Comparison of ENCODE assay signal across 15 mouse cellular contexts in genomic region chr15:12456808-12457207, GRCm38 (mm10).
DNase-seq lines count a peak whose midpoint lies in the region; ATAC-seq and TF ChIP-seq lines count a peak whose summit lies in the region.
"Had no signal": no experiment of that assay in that cellular context is flagged by ENCODE, and none has a peak within 500 bp of the region (broad histone marks: within the 10 kb centered on the region; RNA-seq: fewer than 3 reads in every experiment).

No protein-coding gene starts in this region.

- no peaks in the 10 kb centered on the region for H3K9me3 ChIP-seq in intestine, embryonic 15.5 days
- H3K9me3 ChIP-seq in neural tube, embryonic 15.5 days (replicated peaks): no peaks in the 10 kb centered on the region
- H3K9me3 ChIP-seq in lung, postnatal 0 days (ENCODE audit: low read length): no peaks in the 10 kb centered on the region
- H3K9me3 ChIP-seq: forebrain, embryonic 13.5 days had no signal

- no peak overlapping the region for H3K27ac ChIP-seq in intestine, embryonic 15.5 days
- 0 out of 2 replicates have a peak overlapping the region, but pooled peaks have one; percentile 2 for H3K27ac ChIP-seq in neural tube, embryonic 15.5 days (replicated peaks)
- H3K27ac ChIP-seq in lung, postnatal 0 days (ENCODE audit: low read length): no peak overlapping the region
- H3K27ac ChIP-seq: forebrain, embryonic 13.5 days; hindbrain, embryonic 14.5 days had no signal

- DNase-seq in frontal cortex, postnatal 36 days (ENCODE audit: low spot score in 2 of 2): no peak
- peak; percentile 17 for DNase-seq in lung, postnatal 10 days
- DNase-seq in lung, postnatal 4 days: no peak
- DNase-seq in spleen, postnatal 4 days (ENCODE audit: low spot score in 2 of 2): no peak
- DNase-seq in lung, postnatal 0 days (ENCODE audit: low spot score): no peak
- DNase-seq: B cell, adult 2 months; cerebellum, postnatal 36 days; heart, adult 18-20 months; lung, adult 18-20 months; midbrain, embryonic 14.5 days had no signal

- TF ChIP-seq EP300 in lung, postnatal 0 days (IDR thresholded peaks at IDR 0.05): no peak

- no peak overlapping the region for H3K4me2 ChIP-seq in intestine, embryonic 15.5 days (replicated peaks)
- no peak overlapping the region for H3K4me2 ChIP-seq in neural tube, embryonic 15.5 days
- no peak overlapping the region for H3K4me2 ChIP-seq in lung, postnatal 0 days (replicated peaks; ENCODE audit: low read depth, low read length)
- H3K4me2 ChIP-seq: forebrain, embryonic 13.5 days; hindbrain, embryonic 14.5 days had no signal

- no peak overlapping the region for H3K4me3 ChIP-seq in intestine, embryonic 15.5 days (replicated peaks)
- no peak overlapping the region for H3K4me3 ChIP-seq in neural tube, embryonic 15.5 days (replicated peaks)
- H3K4me3 ChIP-seq in lung, postnatal 0 days (ENCODE audit: low read depth, low read length): no peak overlapping the region
- H3K4me3 ChIP-seq: forebrain, embryonic 13.5 days had no signal

- no peaks in the 10 kb centered on the region for H3K27me3 ChIP-seq in intestine, embryonic 15.5 days (replicated peaks)
- H3K27me3 ChIP-seq in neural tube, embryonic 15.5 days (replicated peaks): no peaks in the 10 kb centered on the region
- H3K27me3 ChIP-seq in lung, postnatal 0 days (replicated peaks; ENCODE audit: insufficient read depth, low read length): no peaks in the 10 kb centered on the region
- H3K27me3 ChIP-seq: forebrain, embryonic 13.5 days had no signal

- no peak overlapping the region for H3K9ac ChIP-seq in intestine, embryonic 15.5 days
- H3K9ac ChIP-seq in neural tube, embryonic 15.5 days (replicated peaks): no peak overlapping the region
- no peak overlapping the region for H3K9ac ChIP-seq in lung, postnatal 0 days (replicated peaks; ENCODE audit: low read depth)
- H3K9ac ChIP-seq: forebrain, embryonic 13.5 days; hindbrain, embryonic 14.5 days had no signal

- no peaks in the 10 kb centered on the region for H3K36me3 ChIP-seq in intestine, embryonic 15.5 days
- H3K36me3 ChIP-seq in neural tube, embryonic 15.5 days: no peaks in the 10 kb centered on the region
- no peaks in the 10 kb centered on the region for H3K36me3 ChIP-seq in lung, postnatal 0 days (ENCODE audit: insufficient read depth, low read length)

- peak; percentile 57; the same call in 1 of the 2 replicates for ATAC-seq in frontal cortex, adult (ENCODE audit: low TSS enrichment)
- peak; percentile 75 for ATAC-seq in intestine, embryonic 15.5 days
- ATAC-seq in neural tube, embryonic 15.5 days (ENCODE audit: low FRiP score): peak; percentile 26; the same call in 1 of the 2 replicates
- no peak for ATAC-seq in lung, postnatal 0 days
- ATAC-seq: forebrain, embryonic 13.5 days had no signal

- TF ChIP-seq CTCF in lung, postnatal 0 days (IDR thresholded peaks at IDR 0.05): no peak

- WGBS in intestine, embryonic 15.5 days: 14% methylated on average over 7 of the region's 7 CpGs
- 43% methylated on average over 7 of the region's 7 CpGs for WGBS in neural tube, embryonic 15.5 days
- WGBS in lung, postnatal 0 days: 22% methylated on average over 7 of the region's 7 CpGs

- no peaks in the 10 kb centered on the region; the same call in 1 of the 2 replicates for H3K4me1 ChIP-seq in intestine, embryonic 15.5 days (replicated peaks)
- peaks cover 12% of the 10 kb centered on the region for H3K4me1 ChIP-seq in neural tube, embryonic 15.5 days
- no peaks in the 10 kb centered on the region for H3K4me1 ChIP-seq in lung, postnatal 0 days (ENCODE audit: insufficient read depth, low read depth, low read length)
- H3K4me1 ChIP-seq: forebrain, embryonic 13.5 days had no signal
